In the genomic region with DNA sequence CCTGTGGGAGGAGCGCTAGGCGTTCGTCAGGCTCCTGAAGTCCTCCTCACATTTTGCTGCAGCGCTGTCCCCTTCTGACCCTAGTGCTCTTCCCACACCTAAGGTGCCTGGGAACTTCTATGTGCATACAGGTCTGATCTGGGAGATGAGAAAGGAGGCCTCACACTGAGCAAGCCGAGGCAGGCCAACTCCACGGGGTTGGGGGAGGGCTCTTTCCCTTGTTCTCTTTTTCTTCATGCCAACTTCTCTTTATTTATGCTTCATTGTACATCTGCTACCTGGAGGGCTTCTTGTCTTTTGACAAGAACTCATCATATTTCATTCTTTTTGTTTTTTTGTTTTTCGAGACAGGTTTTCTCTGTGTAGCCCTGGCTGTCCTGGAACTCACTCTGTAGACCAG, we compare ENCODE assay signal across 24 mouse cellular contexts. TPM values are rescaled to one million over a fixed set of nuclear protein-coding genes. Genes with fewer than 3 reads are reported as not detected.
"Had no signal": no experiment of that assay in that cellular context is flagged by ENCODE, and none has a peak within 500 bp of the region (broad histone marks: within the 10 kb centered on the region; RNA-seq: fewer than 3 reads in every experiment).

No protein-coding gene starts in this region.

- DNase-seq: gastrocnemius, postnatal 14 days; gastrocnemius, postnatal 36 days; heart, adult 11 months; heart, adult 2 months; heart, postnatal 14 days; heart, postnatal 36 days; kidney, adult 11 months; kidney, adult 2 months; kidney, adult 9 months; kidney, postnatal 14 days; kidney, postnatal 36 days; liver had no signal

- H3K27ac ChIP-seq: heart, adult 2 months; heart, embryonic 13.5 days; heart, embryonic 15.5 days; hindbrain, embryonic 13.5 days; hindbrain, embryonic 15.5 days; hindbrain, postnatal 0 days; kidney, embryonic 15.5 days; kidney, postnatal 0 days; layer of hippocampus, adult 2 months; left cerebral cortex, adult 2 months; limb, embryonic 10.5 days; limb, embryonic 12.5 days had no signal

- H3K4me3 ChIP-seq: heart, adult 2 months; heart, embryonic 13.5 days; heart, embryonic 15.5 days; hindbrain, embryonic 13.5 days; hindbrain, embryonic 15.5 days; kidney, embryonic 15.5 days; layer of hippocampus, adult 2 months; left cerebral cortex, adult 2 months; limb, embryonic 10.5 days; limb, embryonic 12.5 days had no signal

RNA-seq across cellular contexts. Expression of a gene that starts 53.8 kb away (rescaled TPM):
- total RNA-seq: gastrocnemius, adult 8-10 months; gastrocnemius, postnatal 36 days had no signal
